Comparison of ENCODE assay signal across 15 mouse cellular contexts in the genomic region with DNA sequence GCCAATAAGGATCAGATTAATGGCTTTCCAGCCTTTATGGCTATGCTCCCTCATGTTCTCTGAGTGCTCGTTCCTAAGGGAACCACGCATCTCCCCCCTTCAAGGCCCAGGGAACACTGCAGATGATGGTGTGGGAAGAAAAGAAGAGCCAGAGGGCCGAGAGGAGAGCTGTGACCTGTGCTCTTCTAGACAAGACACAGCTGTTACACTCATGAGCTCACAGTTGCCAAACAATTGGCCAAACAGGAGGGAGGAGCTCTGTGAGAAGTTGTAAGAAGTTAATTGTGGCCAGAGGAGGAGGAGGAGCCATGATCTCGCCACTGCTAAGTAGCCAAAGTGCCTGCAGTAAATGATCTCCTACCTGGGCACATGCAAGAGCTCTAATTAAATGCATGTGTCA.
DNase-seq lines count a peak whose midpoint lies in the region; ATAC-seq lines count a peak whose summit lies in the region.
"Had no signal": no experiment of that assay in that cellular context is flagged by ENCODE, and none has a peak within 500 bp of the region (broad histone marks: within the 10 kb centered on the region; RNA-seq: fewer than 3 reads in every experiment).

No protein-coding gene starts in this region.

- no peak overlapping the region for H3K4me2 ChIP-seq in heart, embryonic 11.5 days
- H3K4me2 ChIP-seq in kidney, embryonic 16.5 days (replicated peaks; ENCODE audit: low read depth, low read length) = no peak overlapping the region
- H3K4me2 ChIP-seq: forebrain, embryonic 12.5 days; heart, embryonic 15.5 days; liver, embryonic 13.5 days; neural tube, embryonic 13.5 days had no signal

- peak; percentile 13 to 23 for DNase-seq in heart, postnatal 10 days
- DNase-seq in heart, postnatal 25 days (ENCODE audit: low spot score) = peak; percentile 14
- DNase-seq in lung, postnatal 25 days (ENCODE audit: low spot score) = peak; percentile 18
- no peak for DNase-seq in right cerebral cortex, postnatal 14 days
- no peak for DNase-seq in layer of hippocampus, adult 9-11 months
- DNase-seq: adrenal gland, postnatal 36 days; cerebellum, postnatal 25 days; liver, embryonic 13.5 days; retina, postnatal 1 day had no signal

- H3K36me3 ChIP-seq in heart, embryonic 11.5 days (ENCODE audit: control insufficient read depth, insufficient read depth, low read length) = no peaks in the 10 kb centered on the region
- H3K36me3 ChIP-seq in kidney, embryonic 16.5 days (ENCODE audit: insufficient read depth, low read length) = no peaks in the 10 kb centered on the region
- H3K36me3 ChIP-seq: forebrain, embryonic 12.5 days; G1E; heart, embryonic 15.5 days; liver, embryonic 13.5 days; neural tube, embryonic 13.5 days had no signal

- H3K4me3 ChIP-seq in heart, embryonic 11.5 days (ENCODE audit: low read depth, low read length) = no peak overlapping the region
- H3K4me3 ChIP-seq in kidney, embryonic 16.5 days (ENCODE audit: low read length) = no peak overlapping the region
- H3K4me3 ChIP-seq: forebrain, embryonic 12.5 days; heart, embryonic 15.5 days; liver, embryonic 13.5 days; neural tube, embryonic 13.5 days had no signal

- no peaks in the 10 kb centered on the region for H3K9me3 ChIP-seq in heart, embryonic 11.5 days (replicated peaks; ENCODE audit: control insufficient read depth, low read length)
- H3K9me3 ChIP-seq in kidney, embryonic 16.5 days (ENCODE audit: low read length) = no peaks in the 10 kb centered on the region
- H3K9me3 ChIP-seq: forebrain, embryonic 12.5 days; heart, embryonic 15.5 days; liver, embryonic 13.5 days; neural tube, embryonic 13.5 days had no signal

- no peak for ATAC-seq in heart, embryonic 11.5 days (replicated peaks; ENCODE audit: insufficient number of reproducible peaks, low FRiP score, low TSS enrichment)
- ATAC-seq in kidney, embryonic 16.5 days (ENCODE audit: low FRiP score, low TSS enrichment) = peak; percentile 82

- intact Hi-C loops in heart, postnatal 10 days (cut with DNase I) = no loop called here
- intact Hi-C loops in heart, postnatal 25 days (cut with DNase I) = no loop called here

- WGBS in heart, embryonic 11.5 days (ENCODE audit: insufficient replicate concordance) = 49% methylated on average over 4 of the region's 4 CpGs
- WGBS in kidney, embryonic 16.5 days = 19% methylated on average over 4 of the region's 4 CpGs

- no peaks in the 10 kb centered on the region for H3K27me3 ChIP-seq in heart, embryonic 11.5 days (ENCODE audit: control insufficient read depth, insufficient read depth, low read length)
- no peaks in the 10 kb centered on the region for H3K27me3 ChIP-seq in kidney, embryonic 16.5 days (ENCODE audit: insufficient read depth, low read length)
- H3K27me3 ChIP-seq: forebrain, embryonic 12.5 days; heart, embryonic 15.5 days; liver, embryonic 13.5 days; neural tube, embryonic 13.5 days had no signal

- no peak overlapping the region for H3K9ac ChIP-seq in heart, embryonic 11.5 days (ENCODE audit: low read depth, low read length)
- no peak overlapping the region for H3K9ac ChIP-seq in kidney, embryonic 16.5 days (replicated peaks; ENCODE audit: low read length)
- H3K9ac ChIP-seq: forebrain, embryonic 12.5 days; heart, embryonic 15.5 days; liver, embryonic 13.5 days; neural tube, embryonic 13.5 days had no signal

- H3K27ac ChIP-seq in heart, embryonic 11.5 days (ENCODE audit: low read depth, low read length) = no peak overlapping the region
- peak overlapping the region; percentile 11; the same call in 1 of the 2 replicates for H3K27ac ChIP-seq in kidney, embryonic 16.5 days (ENCODE audit: low read length)
- H3K27ac ChIP-seq: forebrain, embryonic 12.5 days; heart, embryonic 15.5 days; liver, embryonic 13.5 days; neural tube, embryonic 13.5 days had no signal

- H3K4me1 ChIP-seq in heart, embryonic 11.5 days (ENCODE audit: control insufficient read depth, insufficient read depth, low read length) = no peaks in the 10 kb centered on the region
- peaks cover 9% of the 10 kb centered on the region for H3K4me1 ChIP-seq in kidney, embryonic 16.5 days (ENCODE audit: insufficient read depth, low read length)
- H3K4me1 ChIP-seq: heart, embryonic 15.5 days; liver, embryonic 13.5 days had no signal

Comparison
In these comparisons a context has a peak if more than half of its experiments do, and no peak if none do; other contexts are left out.
1. DNase-seq: peak in heart, postnatal 10 days (2 of 2), heart, postnatal 25 days (single experiment) and lung, postnatal 25 days (single experiment); none in right cerebral cortex, postnatal 14 days (single experiment) and layer of hippocampus, adult 9-11 months (single experiment).